Mouse (Mus musculus): ENCODE measurements around the gene Cfap97d1. TPM values are rescaled to one million over a fixed set of nuclear protein-coding genes. Genes with fewer than 3 reads are reported as not detected.
"Not testable (repeated sequence)": the region's sequence is repeated elsewhere in the genome, so short reads cannot be mapped to it uniquely, and the experiment has no call there.

Cfap97d1 gene
- polyA plus RNA-seq, 1 experiment from 2014 or later, result not detected

DNA sequence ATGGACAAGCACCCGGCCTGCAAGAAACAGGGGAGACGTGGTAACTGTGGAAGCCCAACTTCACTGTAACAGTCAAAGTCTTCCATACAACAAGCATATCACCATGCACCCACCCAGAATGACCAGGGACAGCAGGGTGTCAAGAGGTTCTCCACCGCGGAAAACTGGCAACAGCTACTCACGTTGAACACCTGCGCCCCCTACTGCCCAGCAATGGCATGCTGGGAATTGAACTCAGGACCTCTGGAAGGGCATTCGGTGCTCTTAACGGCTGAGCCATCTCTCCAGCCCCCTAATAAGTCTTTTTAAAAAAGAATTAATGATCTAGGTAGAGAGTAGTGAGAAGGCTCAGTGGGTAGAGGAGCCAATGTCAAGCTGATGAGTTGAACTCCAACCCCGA is 9.2 kb upstream of the Cfap97d1 start:
- H3K4me3 ChIP-seq, result no peak overlapping the region
- DNase-seq (ENCODE audit: low spot score), result no peak

DNA sequence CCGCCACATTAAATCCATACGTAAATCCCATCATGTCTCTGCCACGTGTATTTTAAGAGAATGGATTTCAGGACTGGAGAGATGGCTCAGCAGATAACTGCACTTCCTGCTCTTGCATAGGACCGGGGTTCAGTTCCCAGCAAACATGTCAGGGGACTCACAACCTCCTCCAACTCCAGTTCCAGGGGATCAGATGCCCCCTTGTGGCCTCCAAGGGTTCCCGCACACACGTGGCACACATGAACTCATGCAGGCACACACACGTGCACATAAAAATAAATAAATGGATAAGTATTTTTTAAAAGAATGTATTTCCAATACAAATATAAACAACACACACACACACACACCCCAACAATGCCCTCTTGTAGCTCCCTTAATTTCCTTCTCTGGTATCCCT is 7.1 kb upstream of the Cfap97d1 start:
- no peak for DNase-seq (ENCODE audit: low spot score)
- WGBS, result 96% methylated on average over 7 of the region's 7 CpGs

More for the DNA sequence above, 9.2 kb upstream of the Cfap97d1 start:
- H3K27ac ChIP-seq (replicated peaks), result no peak overlapping the region
- 50% methylated on average over 9 of the region's 9 CpGs for WGBS
- H3K27me3 ChIP-seq (replicated peaks; ENCODE audit: low read depth, poor library complexity, severe bottlenecking), result no peaks in the 10 kb centered on the region
- peaks cover 3% of the 10 kb centered on the region; the same call in 1 of the 2 replicates for H3K36me3 ChIP-seq (replicated peaks)
- no peaks in the 10 kb centered on the region for H3K9me3 ChIP-seq
- peaks cover 18% of the 10 kb centered on the region for H3K4me1 ChIP-seq

GRCm38 (mm10) chr11:101979140-101979539 is 4.9 kb upstream of the Cfap97d1 start:
- H3K27me3 ChIP-seq (replicated peaks; ENCODE audit: low read depth, poor library complexity, severe bottlenecking), result no peaks in the 10 kb centered on the region
- no peak overlapping the region for H3K4me3 ChIP-seq

More for the DNA sequence above, 7.1 kb upstream of the Cfap97d1 start:
- no peaks in the 10 kb centered on the region for H3K9me3 ChIP-seq
- H3K27me3 ChIP-seq (replicated peaks; ENCODE audit: low read depth, poor library complexity, severe bottlenecking), result no peaks in the 10 kb centered on the region
- H3K27ac ChIP-seq (replicated peaks), result no peak overlapping the region
- peaks cover 9% of the 10 kb centered on the region; the same call in 1 of the 2 replicates for H3K36me3 ChIP-seq (replicated peaks)
- H3K4me3 ChIP-seq, result no peak overlapping the region
- peaks cover 29% of the 10 kb centered on the region for H3K4me1 ChIP-seq

GRCm38 (mm10) chr11:101980603-101981157 is 3.4 kb upstream of the Cfap97d1 start:
- H3K9me3 ChIP-seq, result no peaks in the 10 kb centered on the region
- 0 out of 2 replicates have a peak, but pooled peaks cover 6% of the 10 kb centered on the region for H3K36me3 ChIP-seq (replicated peaks)
- 0 out of 2 replicates have a peak overlapping the region, but pooled peaks have one; percentile 2 for H3K4me3 ChIP-seq
- peaks cover 54% of the 10 kb centered on the region for H3K4me1 ChIP-seq
- DNase-seq (ENCODE audit: low spot score), result no peak
- H3K27ac ChIP-seq (replicated peaks), result no peak overlapping the region
- H3K27me3 ChIP-seq (replicated peaks; ENCODE audit: low read depth, poor library complexity, severe bottlenecking), result peaks cover 14% of the 10 kb centered on the region
- WGBS, result 71% methylated on average over 9 of the region's 9 CpGs

More at GRCm38 (mm10) chr11:101979140-101979539, 4.9 kb upstream of the Cfap97d1 start:
- no peak for DNase-seq (ENCODE audit: low spot score)
- WGBS, result 85% methylated on average over 5 of the region's 5 CpGs
- Histone ChIP-seq H3K27ac (replicated peaks) (no peak overlapping the region), H3K36me3 (replicated peaks) (peaks cover 9% of the 10 kb centered on the region; the same call in 1 of the 2 replicates), H3K9me3 (no peaks in the 10 kb centered on the region), H3K4me1 (peaks cover 48% of the 10 kb centered on the region)

DNA sequence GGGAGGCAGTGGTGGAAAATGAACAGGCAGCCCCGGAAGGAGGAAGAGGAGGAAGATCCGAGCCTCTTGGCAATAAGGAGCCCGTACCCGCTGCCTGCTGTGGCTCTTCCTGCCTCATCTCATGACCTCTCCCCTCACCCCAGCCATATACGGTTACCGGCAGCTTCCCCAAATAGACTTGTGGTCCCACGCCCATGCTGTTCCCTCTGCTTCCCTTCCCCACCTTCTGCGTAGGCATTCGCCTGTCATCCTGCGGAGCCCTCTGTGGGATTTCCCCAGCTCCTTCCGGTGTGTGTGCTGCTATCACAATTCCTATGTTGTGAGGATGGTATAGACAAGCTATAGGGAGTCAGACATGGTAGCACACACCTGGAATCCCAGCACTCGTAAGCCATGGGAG is 2.2 kb upstream of the Cfap97d1 start:
- no peak for DNase-seq (ENCODE audit: low spot score)
- 76% methylated on average over 12 of the region's 12 CpGs for WGBS
- Histone ChIP-seq H3K36me3 (replicated peaks) (0 out of 2 replicates have a peak, but pooled peaks cover 6% of the 10 kb centered on the region), H3K4me1 (peaks cover 57% of the 10 kb centered on the region), H3K27me3 (replicated peaks; ENCODE audit: low read depth, poor library complexity, severe bottlenecking) (peaks cover 20% of the 10 kb centered on the region), H3K4me3 (no peak overlapping the region), H3K9me3 (no peaks in the 10 kb centered on the region), H3K27ac (replicated peaks) (no peak overlapping the region)

GRCm38 (mm10) chr11:101982981-101983411 is 1.1 kb upstream of the Cfap97d1 start:
- H3K4me3 ChIP-seq, result peak overlapping the region; percentile 80
- H3K9me3 ChIP-seq, result no peaks in the 10 kb centered on the region
- H3K36me3 ChIP-seq (replicated peaks), result 0 out of 2 replicates have a peak, but pooled peaks cover 6% of the 10 kb centered on the region
- peaks cover 31% of the 10 kb centered on the region for H3K27me3 ChIP-seq (replicated peaks; ENCODE audit: low read depth, poor library complexity, severe bottlenecking)
- no peak for DNase-seq (ENCODE audit: low spot score)
- peak overlapping the region; percentile 27 for H3K27ac ChIP-seq (replicated peaks)
- 55% methylated on average over 6 of the region's 6 CpGs for WGBS
- peaks cover 48% of the 10 kb centered on the region for H3K4me1 ChIP-seq

- H3K9me3 ChIP-seq, result no peaks in the 10 kb centered on the region
- H3K27ac ChIP-seq (replicated peaks), result peak overlapping the region; percentile 27
- H3K4me1 ChIP-seq, result peaks cover 44% of the 10 kb centered on the region
- H3K27me3 ChIP-seq (replicated peaks; ENCODE audit: low read depth, poor library complexity, severe bottlenecking), result peaks cover 35% of the 10 kb centered on the region
- no peak for DNase-seq (ENCODE audit: low spot score)
- H3K36me3 ChIP-seq (replicated peaks), result 0 out of 2 replicates have a peak, but pooled peaks cover 6% of the 10 kb centered on the region
- H3K4me3 ChIP-seq, result peak overlapping the region; percentile 80
- WGBS, result 74% methylated on average over 10 of the region's 10 CpGs
Measured at GRCm38 (mm10) chr11:101983431-101983921, 603 bp upstream of the Cfap97d1 start.

- peaks cover 45% of the 10 kb centered on the region for H3K27me3 ChIP-seq (replicated peaks; ENCODE audit: low read depth, poor library complexity, severe bottlenecking)
- H3K27ac ChIP-seq (replicated peaks); H3K36me3 ChIP-seq (replicated peaks); H3K9me3 ChIP-seq; H3K4me3 ChIP-seq; DNase-seq (ENCODE audit: low spot score): not testable (repeated sequence)
- WGBS, result 70% methylated on average over 6 of the region's 6 CpGs
- H3K4me1 ChIP-seq, result peaks cover 43% of the 10 kb centered on the region
Measured at GRCm38 (mm10) chr11:101985450-101985849, 1.4 kb downstream of the Cfap97d1 start.

DNA sequence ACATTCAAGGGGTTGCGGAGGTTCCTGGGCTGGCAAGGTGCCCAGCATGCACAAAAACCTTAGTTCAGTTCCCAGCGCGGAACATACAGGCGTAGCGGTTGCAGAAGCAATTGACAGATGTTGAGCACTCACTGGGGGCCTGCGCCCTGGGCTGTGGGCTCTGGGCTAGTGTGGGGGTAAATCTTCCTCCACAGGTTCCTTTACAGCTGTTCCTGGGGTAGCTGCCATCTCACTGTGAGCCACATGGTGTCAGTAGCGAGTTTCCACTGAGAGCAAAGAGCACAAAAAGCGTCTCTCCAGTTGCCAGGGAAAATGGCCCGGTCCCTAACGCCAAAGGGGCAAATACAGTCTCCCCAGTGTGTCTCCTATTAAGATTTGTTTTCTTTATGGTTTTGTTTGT is 1.9 kb downstream of the Cfap97d1 start:
- WGBS, result 10% methylated on average over 10 of the region's 10 CpGs
- no peaks in the 10 kb centered on the region for H3K9me3 ChIP-seq
- 0 out of 2 replicates have a peak, but pooled peaks cover under 1% of the 10 kb centered on the region for H3K36me3 ChIP-seq (replicated peaks)
- DNase-seq (ENCODE audit: low spot score), result peak; percentile 83
- no peak overlapping the region for H3K4me3 ChIP-seq
- no peak overlapping the region for H3K27ac ChIP-seq (replicated peaks)
- H3K4me1 ChIP-seq, result peaks cover 38% of the 10 kb centered on the region
- H3K27me3 ChIP-seq (replicated peaks; ENCODE audit: low read depth, poor library complexity, severe bottlenecking), result peaks cover 45% of the 10 kb centered on the region

DNA sequence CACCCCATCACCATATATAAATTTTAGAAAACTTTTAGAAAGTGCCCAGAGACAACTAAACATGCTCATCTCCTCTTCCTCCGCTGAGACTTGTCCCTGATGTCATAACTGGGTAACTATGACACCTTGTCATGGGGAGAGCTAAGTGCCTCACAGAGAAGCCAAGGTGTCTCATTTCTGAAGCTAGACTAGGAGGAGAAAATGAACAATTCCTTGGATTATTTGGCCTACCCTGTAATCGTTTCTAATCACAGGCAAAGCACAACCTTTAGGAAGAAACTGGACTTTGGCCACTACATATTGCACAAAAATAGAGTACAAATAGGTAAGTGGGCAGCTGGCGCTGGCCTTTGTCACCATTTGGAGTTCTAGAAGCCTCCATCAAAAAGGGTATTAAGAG is 2.8 kb downstream of the Cfap97d1 start, which contains the start of gene Dusp3:
Gene Dusp3, minus strand, starts transcription at position 101 of the 400 bp plus-strand sequence.
- Histone ChIP-seq H3K4me1 (peaks cover 34% of the 10 kb centered on the region), H3K27me3 (replicated peaks; ENCODE audit: low read depth, poor library complexity, severe bottlenecking) (peaks cover 45% of the 10 kb centered on the region), H3K4me3 (no peak within 1 kb of the TSS), H3K9me3 (no peaks in the 10 kb centered on the region), H3K36me3 (replicated peaks) (no peaks in the 10 kb centered on the region), H3K27ac (replicated peaks) (no peak within 1 kb of the TSS)
- no peak for DNase-seq (ENCODE audit: low spot score)
- WGBS, result 83% methylated on average over 3 of the region's 3 CpGs

GRCm38 (mm10) chr11:101990244-101990643 is 6.2 kb downstream of the Cfap97d1 start:
- 88% methylated on average over 3 of the region's 3 CpGs for WGBS
- DNase-seq (ENCODE audit: low spot score), result no peak
- Histone ChIP-seq H3K4me3 (no peak overlapping the region), H3K9me3 (no peaks in the 10 kb centered on the region), H3K4me1 (peaks cover 10% of the 10 kb centered on the region), H3K36me3 (replicated peaks) (no peaks in the 10 kb centered on the region), H3K27me3 (replicated peaks; ENCODE audit: low read depth, poor library complexity, severe bottlenecking) (peaks cover 36% of the 10 kb centered on the region), H3K27ac (replicated peaks) (no peak overlapping the region)

- H3K27ac ChIP-seq (replicated peaks), result no peak overlapping the region
- 0 out of 2 replicates have a peak, but pooled peaks cover 7% of the 10 kb centered on the region for H3K4me1 ChIP-seq
- peaks cover 26% of the 10 kb centered on the region for H3K27me3 ChIP-seq (replicated peaks; ENCODE audit: low read depth, poor library complexity, severe bottlenecking)
- WGBS, result 83% methylated on average over 3 of the region's 3 CpGs
- no peaks in the 10 kb centered on the region for H3K9me3 ChIP-seq
- no peaks in the 10 kb centered on the region for H3K36me3 ChIP-seq (replicated peaks)
- DNase-seq (ENCODE audit: low spot score), result no peak
- no peak overlapping the region for H3K4me3 ChIP-seq
Measured at GRCm38 (mm10) chr11:101991813-101992212, 7.7 kb downstream of the Cfap97d1 start.

GRCm38 (mm10) chr11:101992411-101992810 is 8.3 kb downstream of the Cfap97d1 start:
- no peaks in the 10 kb centered on the region for H3K9me3 ChIP-seq
- DNase-seq (ENCODE audit: low spot score), result no peak
- H3K27me3 ChIP-seq (replicated peaks; ENCODE audit: low read depth, poor library complexity, severe bottlenecking), result peaks cover 20% of the 10 kb centered on the region

More at GRCm38 (mm10) chr11:101992411-101992810, 8.3 kb downstream of the Cfap97d1 start:
- Histone ChIP-seq H3K4me3 (no peak overlapping the region), H3K36me3 (replicated peaks) (no peaks in the 10 kb centered on the region), H3K27ac (replicated peaks) (no peak overlapping the region), H3K4me1 (0 out of 2 replicates have a peak, but pooled peaks cover 7% of the 10 kb centered on the region)
- 86% methylated on average over 7 of the region's 7 CpGs for WGBS

Data from embryonic facial prominence, embryonic 10.5 days (tissue).